Mouse (Mus musculus): ENCODE data around the gene Plekhg1.

The Plekhg1 gene

GRCm38 (mm10) chr10:4006296-4007015 is 266.3 kb downstream of the Plekhg1 start:
- no peak for DNase-seq (ENCODE audit: low read depth, low spot score)
